Mouse (Mus musculus): ENCODE data around the gene Nrcam. TPM values are rescaled to one million over a fixed set of nuclear protein-coding genes. Genes with fewer than 3 reads are reported as not detected.

The Nrcam gene
- total RNA-seq, 2 experiments from 2014 or later = 0.15 TPM; not detected in 1

DNA sequence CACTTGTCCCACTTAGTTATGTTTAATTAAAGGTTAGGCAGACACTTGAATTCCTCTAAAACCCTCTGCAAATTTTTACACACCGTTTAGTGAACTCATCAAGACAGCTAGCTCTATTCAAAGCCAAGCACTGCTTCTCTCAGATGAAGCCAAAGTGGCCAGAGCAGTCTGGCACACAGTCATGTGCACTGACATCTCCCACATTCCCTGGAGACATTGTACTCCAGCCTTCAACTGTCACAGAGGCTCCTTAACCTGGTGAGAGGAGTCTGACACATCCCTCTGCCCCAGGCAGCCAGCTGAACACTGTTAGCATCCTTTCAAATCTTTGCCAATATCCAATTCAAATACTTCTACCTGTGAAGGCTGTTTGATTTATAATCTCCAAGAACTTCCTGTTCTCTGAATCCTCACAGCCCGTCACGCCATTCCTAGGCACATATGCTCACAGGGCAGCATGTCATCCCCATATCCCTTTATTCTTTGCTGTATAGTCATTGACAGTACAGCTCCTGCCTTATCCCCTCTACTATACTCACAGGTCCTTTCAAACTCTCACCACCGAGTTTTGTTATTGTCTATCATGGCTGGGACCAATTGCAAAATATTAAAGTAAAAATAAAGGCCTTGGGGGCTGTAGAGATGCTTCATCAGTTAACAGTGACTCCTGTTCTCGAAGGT lies 173.3 kb downstream of the Nrcam start:
- ATAC-seq (replicated peaks; ENCODE audit: low FRiP score, poor library complexity, severe bottlenecking) = no peak

GRCm38 (mm10) chr12:44503737-44504136 lies 175.1 kb downstream of the Nrcam start:
- no peak for ATAC-seq (replicated peaks; ENCODE audit: low FRiP score, poor library complexity, severe bottlenecking)

DNA sequence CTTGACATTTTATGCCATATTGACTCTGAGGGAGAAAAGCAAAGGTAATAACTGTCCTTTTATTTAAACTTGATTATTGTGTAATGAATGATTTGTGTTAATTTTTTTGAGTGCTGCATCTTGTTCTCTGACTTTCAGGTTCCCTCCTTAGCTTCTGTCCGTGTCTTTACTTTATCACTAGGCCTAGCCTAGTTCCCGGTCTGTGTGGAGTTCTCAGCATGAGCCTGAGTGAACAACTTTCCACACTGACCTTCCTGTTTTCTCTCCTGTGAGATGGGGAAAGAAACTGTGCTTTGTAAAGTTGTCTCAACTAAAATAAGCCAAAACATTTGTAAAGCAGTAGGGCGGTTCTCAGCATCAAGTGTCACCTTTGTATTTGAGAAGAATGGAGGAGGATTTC lies 179.9 kb downstream of the Nrcam start:
- ATAC-seq (replicated peaks; ENCODE audit: low FRiP score, poor library complexity, severe bottlenecking) = no peak

DNA sequence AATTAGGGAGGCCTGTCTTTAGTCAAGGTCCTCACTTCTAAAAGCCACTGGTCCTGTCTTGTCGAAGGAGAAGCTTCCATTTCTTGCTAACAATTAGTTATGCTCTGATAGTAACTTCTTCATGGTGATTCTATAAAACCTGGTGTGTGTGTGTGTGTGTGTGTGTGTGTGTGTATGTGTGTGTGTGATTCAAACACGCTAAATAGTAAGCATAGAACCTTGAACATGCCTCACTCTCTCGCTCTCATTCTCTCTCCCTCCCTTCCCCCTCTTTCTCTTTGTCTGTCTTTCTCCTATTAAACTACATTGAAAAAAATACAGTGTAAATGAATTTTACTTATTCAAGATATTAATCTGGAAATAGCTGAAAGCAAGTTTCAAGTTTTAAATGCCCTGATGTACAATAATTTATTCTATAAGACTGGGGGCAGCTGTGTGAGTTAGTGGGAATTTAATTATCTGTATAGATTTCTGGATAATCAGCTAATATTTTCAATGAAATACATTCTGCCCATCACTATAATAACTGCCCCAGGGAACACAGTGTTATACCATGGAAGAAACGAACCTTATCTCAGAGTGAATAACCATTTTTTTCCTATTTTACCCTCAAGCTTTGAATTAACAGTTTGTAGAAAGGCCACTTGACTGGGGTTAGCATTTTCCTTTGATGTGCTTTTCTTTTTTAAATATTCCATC lies 180.9 kb downstream of the Nrcam start:
- ATAC-seq (replicated peaks; ENCODE audit: low FRiP score, poor library complexity, severe bottlenecking) = no peak

GRCm38 (mm10) chr12:44515066-44515465 lies 186.4 kb downstream of the Nrcam start:
- ATAC-seq (replicated peaks; ENCODE audit: low FRiP score, poor library complexity, severe bottlenecking) = no peak

- ATAC-seq (replicated peaks; ENCODE audit: low FRiP score, poor library complexity, severe bottlenecking) = no peak
Measured at GRCm38 (mm10) chr12:44519440-44520141, 190.9 kb downstream of the Nrcam start.

GRCm38 (mm10) chr12:44521496-44521895 lies 192.8 kb downstream of the Nrcam start:
- ATAC-seq (replicated peaks; ENCODE audit: low FRiP score, poor library complexity, severe bottlenecking) = no peak

GRCm38 (mm10) chr12:44524621-44525565 lies 196.2 kb downstream of the Nrcam start:
- no peak for ATAC-seq (replicated peaks; ENCODE audit: low FRiP score, poor library complexity, severe bottlenecking)

DNA sequence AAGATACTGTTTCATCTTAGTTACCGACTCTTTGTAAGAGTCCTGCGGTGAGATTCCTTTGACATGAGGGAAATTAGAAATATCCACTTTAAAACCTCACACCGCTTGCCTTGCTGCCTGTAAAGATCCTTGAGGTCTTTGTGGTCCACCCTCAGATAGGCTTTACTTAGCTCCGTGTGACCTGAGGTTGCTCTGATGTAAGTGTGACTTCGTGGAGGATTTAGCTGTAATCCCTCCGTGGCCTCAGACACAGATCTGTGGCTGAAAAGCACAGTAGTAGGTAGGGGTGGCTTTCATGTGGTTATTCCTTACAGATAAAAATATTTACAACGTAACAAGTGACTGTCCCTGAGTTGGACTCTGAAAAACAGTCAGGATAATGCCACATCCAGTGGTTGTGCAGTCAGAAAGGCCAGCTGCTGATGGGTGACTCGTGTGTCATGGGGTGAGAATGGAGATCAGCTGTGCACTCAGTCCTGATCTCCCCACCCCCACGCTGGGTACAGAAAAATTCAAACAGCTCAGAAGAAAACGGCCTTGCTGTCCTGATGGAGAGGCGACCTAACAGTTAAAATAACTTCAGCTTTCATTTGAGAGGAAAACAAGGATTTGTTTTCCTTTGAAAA lies 199.8 kb downstream of the Nrcam start:
- ATAC-seq (replicated peaks; ENCODE audit: low FRiP score, poor library complexity, severe bottlenecking) = no peak

DNA sequence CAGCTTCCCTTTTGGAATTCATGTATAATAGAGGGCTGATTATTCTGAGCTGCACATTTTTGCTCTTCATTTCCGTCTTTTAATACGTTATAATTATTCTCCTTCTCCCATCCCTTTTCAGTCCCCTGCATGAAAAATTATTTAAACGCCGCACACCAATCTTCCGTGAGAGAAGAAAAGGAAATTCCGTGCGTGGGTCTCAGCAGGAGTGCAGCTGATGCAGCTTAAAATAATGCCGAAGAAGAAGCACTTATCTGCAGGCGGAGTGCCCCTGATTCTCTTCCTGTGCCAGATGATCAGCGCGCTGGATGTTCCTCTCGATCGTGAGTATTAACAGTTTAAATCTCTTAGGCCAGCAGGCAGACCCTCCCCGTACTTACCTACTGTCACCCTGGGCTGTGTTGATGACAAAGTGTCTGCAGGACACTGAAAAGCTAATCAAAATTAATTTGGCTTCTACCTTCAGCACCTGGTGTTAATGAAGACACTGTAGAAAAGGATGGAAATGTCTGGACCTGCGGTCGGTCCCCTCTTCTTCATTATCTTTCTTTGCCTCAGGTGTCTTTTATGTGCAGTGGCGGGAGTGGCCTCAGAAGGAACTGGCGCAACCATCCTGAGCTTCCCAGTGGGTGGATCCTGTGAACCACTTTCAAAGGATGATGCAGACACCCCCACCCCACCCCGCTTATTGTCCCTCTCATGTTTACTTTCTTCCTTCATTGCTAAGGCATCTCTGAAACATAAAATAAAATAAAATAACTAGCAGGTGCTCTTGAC lies 203.8 kb downstream of the Nrcam start:
- no peak for ATAC-seq (replicated peaks; ENCODE audit: low FRiP score, poor library complexity, severe bottlenecking)

- no peak for ATAC-seq (replicated peaks; ENCODE audit: low FRiP score, poor library complexity, severe bottlenecking)
Measured at GRCm38 (mm10) chr12:44534100-44534633, 205.5 kb downstream of the Nrcam start.

GRCm38 (mm10) chr12:44535623-44536022 lies 206.9 kb downstream of the Nrcam start:
- no peak for ATAC-seq (replicated peaks; ENCODE audit: low FRiP score, poor library complexity, severe bottlenecking)

DNA sequence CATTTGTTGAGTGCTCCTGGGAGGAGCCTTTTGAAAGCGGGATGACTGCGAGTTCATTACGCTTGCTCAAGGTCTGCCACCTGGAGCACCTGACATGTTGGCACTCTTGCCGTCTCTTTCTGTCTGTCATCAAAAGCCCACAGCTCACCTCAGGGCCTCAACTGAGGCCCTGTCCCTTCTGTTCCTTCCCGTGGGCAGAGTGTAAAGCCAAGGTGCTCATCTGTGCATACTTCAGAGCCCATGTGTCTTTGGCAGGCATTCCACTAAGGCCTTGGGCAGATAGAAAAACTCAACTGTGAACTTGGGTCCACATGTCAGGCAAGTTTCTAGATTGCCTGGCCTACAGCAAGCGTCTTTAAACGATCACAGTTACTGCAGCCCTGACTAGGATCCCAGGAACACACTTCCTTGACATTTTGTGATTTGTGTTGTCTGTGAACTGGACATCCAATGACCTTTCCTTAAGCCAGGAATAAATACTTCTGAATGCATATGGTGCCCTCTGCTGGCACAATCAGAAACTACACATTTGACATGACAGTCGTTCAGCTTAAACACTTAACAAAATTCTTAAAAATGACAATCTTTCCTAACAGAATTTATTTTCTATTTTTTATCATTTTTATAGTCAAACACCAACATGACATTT lies 219.2 kb downstream of the Nrcam start:
- no peak for ATAC-seq (replicated peaks; ENCODE audit: low FRiP score, poor library complexity, severe bottlenecking)

DNA sequence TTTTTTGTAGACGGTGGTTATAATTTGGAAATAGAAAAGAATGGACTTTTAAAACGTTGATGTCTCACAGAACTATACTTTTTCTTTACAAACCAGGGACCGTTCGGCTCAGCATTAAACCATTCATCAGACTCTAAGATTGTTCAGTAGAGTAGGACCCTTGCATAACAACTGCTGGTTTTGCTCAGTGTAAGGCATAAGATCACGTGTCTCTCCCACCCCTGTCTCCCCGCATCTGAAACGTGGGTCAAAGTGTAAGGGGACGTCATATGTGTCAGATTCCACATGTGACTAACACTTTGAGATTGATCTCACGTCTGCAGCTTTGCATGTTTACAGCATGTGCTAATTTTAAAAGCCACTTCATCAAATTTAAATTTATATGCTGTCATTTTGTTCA lies 219.8 kb downstream of the Nrcam start:
- ATAC-seq (replicated peaks; ENCODE audit: low FRiP score, poor library complexity, severe bottlenecking) = no peak

- no peak for ATAC-seq (replicated peaks; ENCODE audit: low FRiP score, poor library complexity, severe bottlenecking)
Measured at GRCm38 (mm10) chr12:44551614-44552013, 222.9 kb downstream of the Nrcam start.

DNA sequence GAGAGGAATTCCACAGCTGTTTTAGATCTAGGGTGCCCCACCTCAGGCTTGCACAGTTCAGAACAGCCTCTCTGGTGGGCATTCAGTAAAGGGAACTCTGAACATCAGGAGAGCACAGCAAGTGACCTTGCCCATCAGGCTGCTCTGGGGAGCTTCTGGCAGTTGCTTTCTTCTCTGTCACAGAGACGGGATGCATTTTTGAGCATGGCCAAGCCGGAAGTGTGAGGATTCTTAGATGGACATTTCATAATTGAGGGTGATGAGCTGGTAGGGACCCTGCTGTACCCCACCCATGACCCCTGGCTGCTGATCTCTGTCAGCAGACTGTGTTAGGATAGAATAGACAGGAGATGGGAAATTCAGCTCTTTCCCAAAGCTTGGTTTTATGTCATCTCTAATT lies 225.4 kb downstream of the Nrcam start:
- no peak for ATAC-seq (replicated peaks; ENCODE audit: low FRiP score, poor library complexity, severe bottlenecking)

GRCm38 (mm10) chr12:44554808-44555207 lies 226.1 kb downstream of the Nrcam start:
- no peak for ATAC-seq (replicated peaks; ENCODE audit: low FRiP score, poor library complexity, severe bottlenecking)

DNA sequence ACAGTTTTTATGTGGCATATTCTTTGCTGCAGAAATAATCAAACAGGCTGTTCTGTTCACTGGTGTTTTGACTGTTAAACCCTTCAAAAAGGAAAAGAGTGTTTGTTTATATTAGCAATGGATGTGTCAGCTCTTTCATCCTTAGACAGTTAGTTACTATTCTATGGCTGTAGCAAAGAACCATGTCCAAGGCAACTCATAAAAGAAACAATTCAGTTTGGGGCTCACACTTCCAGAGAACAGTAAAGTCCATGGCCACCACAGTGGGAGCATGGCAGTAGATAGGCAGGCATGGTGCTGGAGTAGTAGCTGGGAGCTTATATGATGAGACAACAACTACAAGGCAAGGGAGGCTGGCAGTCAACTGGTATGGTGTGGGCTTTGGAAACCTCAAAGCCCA lies 231.3 kb downstream of the Nrcam start:
- no peak for ATAC-seq (replicated peaks; ENCODE audit: low FRiP score, poor library complexity, severe bottlenecking)

Measured in erythroid progenitor cell, adult 5-6 weeks (primary cell).